Mouse (Mus musculus) CD8-positive naive resting alpha-beta T cell, adult 2 months (primary cell): ENCODE measurements around the gene Plxna4.
"Not testable (repeated sequence)": the region's sequence is repeated elsewhere in the genome, so short reads cannot be mapped to it uniquely, and the experiment has no call there.

ENCODE experiments used
- DNase-seq, 2 experiments: peaks; one replicate each; pipeline ENCODE4 v3.0.0; 2022; ENCODE audit warnings: low read depth in 2 of 2, low spot score in 2 of 2

Gene Plxna4

DNA sequence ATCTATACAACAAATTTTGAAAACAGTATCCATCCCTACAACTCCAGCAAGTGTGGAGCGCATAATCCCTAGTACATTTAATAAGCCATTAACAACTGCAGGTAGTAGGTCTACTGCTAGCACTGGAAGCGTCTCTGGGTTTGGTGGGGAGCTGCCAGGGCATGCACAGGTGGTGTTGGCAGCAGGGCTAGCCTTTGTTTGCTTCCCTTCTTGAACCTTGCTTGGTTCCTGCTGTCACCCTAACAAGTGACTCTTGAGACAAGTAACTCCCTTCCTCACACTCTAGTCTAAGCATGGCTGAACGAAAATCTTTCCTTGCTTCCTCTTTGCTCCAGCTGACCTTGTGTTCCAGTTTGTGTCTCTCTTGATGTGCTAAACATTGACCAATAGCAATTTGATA lies 44.0 kb downstream of the Plxna4 start:
- no peak for DNase-seq

GRCm38 (mm10) chr6:32540155-32540554 lies 47.8 kb downstream of the Plxna4 start:
- DNase-seq: no peak

- DNase-seq: no peak
These were observed 53.8 kb downstream of the Plxna4 start for GRCm38 (mm10) chr6:32533962-32534740.

DNA sequence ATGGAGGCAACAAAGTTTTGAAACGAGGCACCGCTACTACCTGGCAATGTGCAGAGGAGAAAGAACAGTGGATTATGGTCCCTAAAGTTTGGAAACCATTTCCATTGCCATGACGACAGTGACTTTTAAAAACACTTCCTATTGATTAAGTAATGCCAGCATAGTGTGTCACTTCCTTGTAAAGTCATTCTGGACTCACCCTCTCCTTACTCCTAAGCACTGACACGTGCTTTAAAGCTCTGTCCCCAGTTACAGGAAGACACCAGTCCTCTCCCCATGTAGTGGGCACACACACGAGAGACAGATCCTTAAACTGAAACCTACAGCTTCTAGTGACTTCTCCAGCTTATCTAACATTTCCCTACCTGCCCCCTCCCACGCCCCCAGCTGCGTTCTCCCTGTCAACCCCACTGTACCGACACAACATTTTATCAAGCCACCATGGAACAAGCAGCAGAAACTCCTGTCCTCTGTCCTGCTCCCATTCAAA lies 59.9 kb downstream of the Plxna4 start:
- DNase-seq: no peak

GRCm38 (mm10) chr6:32527518-32527917 lies 60.5 kb downstream of the Plxna4 start:
- DNase-seq: no peak

DNA sequence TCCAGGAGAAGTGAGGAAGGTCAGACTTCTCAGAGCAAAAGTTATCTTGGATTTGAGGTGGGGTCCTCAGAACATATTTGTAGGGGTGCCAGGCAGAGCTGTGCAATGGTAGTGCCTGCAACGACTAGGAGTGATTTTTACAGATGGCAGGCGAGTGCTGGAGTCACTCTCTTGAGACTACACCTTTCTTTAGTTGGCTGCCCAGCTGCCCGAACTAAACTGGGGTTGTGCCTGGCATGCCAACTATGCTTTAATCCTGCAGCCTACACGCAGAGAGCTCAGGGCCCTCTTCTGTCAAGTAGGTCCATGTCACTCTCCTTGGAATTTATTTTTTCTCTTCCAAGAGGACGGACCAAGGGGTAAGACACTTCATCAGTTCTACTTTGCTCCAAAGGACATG lies 61.2 kb downstream of the Plxna4 start:
- no peak for DNase-seq

GRCm38 (mm10) chr6:32520097-32520496 lies 67.9 kb downstream of the Plxna4 start:
- DNase-seq: no peak

DNA sequence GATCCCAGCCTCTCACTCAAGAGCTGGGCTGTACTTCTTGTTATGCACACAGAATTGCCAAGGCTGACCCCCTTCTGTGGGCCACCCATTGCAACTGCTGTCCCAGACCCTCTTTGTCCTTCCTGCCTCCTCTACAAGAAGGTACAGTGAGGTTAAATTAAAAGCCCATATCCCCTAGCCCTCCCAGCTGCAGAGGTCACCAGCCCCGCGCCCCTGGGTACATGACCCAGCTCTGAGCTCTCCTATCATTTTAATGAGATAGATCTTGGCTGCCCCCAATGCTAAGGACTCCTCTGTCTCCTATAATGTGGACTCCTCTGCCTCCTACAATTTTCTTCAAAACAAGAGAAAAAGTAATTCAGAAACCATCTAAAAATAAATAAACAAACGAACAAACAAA lies 69.4 kb downstream of the Plxna4 start:
- no peak for DNase-seq

- DNase-seq: no peak
These were observed 73.9 kb downstream of the Plxna4 start for GRCm38 (mm10) chr6:32514096-32514495.

GRCm38 (mm10) chr6:32512010-32512409 lies 76.0 kb downstream of the Plxna4 start:
- no peak for DNase-seq

DNA sequence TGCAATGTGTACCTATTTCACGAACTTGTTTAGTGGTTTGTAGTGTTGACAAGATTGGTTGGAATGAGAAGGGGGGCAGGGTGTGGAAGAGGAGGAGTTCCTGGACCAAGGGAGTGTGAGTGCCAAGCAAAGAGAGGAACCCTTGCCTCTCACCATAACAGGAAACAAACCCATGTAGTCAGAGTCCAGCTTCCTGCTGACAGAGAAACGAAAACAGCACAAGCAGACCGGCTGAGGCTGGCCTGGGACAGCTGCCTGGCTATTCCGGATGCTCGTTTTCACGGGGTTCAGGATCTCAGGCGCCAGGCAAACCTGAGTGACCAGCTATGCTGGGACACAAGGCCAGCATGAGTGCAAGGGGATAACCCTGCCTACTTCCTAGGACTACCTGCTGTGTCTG lies 77.1 kb downstream of the Plxna4 start:
- no peak for DNase-seq

- no peak for DNase-seq
These were observed 77.5 kb downstream of the Plxna4 start for GRCm38 (mm10) chr6:32510491-32510890.

DNA sequence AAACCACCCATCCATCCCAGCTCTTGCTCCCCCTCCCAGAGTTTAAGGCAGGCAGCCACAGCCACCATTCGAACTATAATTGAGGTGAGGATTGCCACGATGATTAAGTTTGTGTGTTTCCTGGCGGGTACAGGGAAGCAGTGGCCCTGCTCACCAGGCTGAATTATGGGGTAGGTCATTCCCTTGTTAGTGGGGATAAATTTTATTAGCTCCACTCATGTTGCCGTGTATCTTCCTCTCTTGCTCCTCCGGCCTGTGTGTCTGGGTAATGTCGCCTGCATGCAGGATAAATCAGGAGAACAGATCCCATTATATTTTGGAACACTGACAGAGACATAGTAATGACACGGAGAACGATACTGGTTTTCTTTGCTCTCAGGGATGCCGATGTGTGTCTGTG lies 78.9 kb downstream of the Plxna4 start:
- DNase-seq: no peak

GRCm38 (mm10) chr6:32504963-32505362 lies 83.0 kb downstream of the Plxna4 start:
- no peak for DNase-seq

GRCm38 (mm10) chr6:32501186-32501585 lies 86.8 kb downstream of the Plxna4 start:
- DNase-seq: not testable (repeated sequence)

- no peak for DNase-seq
These were observed 89.9 kb downstream of the Plxna4 start for GRCm38 (mm10) chr6:32498106-32498505.

DNA sequence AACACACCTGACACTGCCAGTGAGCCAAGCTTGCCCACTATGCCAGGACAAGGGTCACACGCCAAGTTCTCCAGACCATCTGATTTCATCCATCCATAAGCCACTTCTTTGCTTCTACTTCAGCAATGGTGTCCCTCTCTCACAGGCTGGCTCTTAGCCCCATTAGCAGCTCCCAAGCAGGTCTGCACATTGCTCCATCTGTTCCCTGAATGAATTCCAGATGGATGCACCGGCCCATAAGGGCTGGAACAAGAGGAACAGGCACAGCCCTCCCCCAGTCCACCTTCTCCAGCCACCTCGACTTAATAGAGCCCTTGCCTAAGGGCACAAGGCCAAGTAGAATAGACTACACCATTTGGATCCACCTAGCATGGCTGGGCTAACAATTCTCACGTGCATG lies 91.9 kb downstream of the Plxna4 start:
- no peak for DNase-seq

- no peak for DNase-seq
These were observed 92.5 kb downstream of the Plxna4 start for GRCm38 (mm10) chr6:32495532-32495931.

DNA sequence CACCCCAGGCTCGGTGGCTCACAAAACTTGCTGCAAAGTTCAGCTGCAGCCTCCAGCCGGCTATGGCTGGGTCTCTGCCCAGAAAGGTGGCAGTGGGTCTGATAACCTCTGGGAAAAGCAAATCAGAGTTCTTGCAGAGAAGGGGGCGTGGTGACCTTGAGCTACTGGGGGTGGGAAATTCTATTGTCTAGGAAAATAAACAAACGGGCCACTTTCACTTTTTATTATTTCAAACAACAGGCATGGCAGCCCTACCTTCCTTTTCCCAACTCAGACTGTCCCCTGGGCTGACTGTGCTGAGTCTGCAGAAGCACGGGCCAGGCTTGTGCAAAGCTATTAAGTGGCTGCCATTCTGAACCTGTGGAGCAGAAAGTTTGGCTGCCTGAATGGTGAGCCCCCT lies 94.4 kb downstream of the Plxna4 start:
- no peak for DNase-seq

DNA sequence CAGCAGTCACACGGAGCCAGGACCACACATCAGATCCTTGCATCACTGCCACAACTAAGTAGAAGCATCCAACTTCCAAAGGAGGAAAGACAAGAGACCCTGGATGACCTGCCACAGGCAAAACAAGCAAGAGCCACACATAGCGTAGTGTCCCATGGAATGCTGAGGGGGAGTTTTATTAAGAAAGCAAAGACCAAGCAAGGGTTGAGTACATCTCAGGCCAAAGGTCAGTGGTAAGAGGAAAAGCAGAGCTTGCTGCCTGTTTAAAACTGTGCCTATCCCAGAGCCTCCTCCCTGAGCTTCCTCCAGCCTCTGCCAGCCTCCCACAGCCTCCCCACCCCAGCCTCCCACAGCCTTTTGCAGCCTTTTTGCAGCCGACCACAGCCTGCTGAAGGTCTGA lies 100.9 kb downstream of the Plxna4 start:
- DNase-seq: no peak

DNA sequence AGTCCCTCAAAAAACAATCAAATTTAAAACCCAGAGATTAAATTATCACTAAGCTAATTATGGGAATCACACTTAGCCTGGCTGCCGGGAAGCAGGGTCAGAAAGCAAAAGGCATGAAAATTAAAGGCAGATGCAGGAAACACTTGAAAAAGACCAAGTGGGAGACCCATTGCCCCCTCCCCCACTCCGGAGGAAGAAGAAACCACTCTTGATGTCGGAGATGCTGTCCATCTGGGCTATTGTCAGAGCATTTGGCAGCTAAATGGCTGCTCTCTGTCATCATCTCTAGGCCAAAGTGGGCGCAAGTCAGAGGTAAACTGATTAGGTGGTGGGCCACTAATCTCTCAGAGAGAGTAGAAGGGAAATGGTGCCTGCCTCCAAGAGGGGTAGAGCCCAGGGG lies 105.5 kb downstream of the Plxna4 start:
- no peak for DNase-seq

DNA sequence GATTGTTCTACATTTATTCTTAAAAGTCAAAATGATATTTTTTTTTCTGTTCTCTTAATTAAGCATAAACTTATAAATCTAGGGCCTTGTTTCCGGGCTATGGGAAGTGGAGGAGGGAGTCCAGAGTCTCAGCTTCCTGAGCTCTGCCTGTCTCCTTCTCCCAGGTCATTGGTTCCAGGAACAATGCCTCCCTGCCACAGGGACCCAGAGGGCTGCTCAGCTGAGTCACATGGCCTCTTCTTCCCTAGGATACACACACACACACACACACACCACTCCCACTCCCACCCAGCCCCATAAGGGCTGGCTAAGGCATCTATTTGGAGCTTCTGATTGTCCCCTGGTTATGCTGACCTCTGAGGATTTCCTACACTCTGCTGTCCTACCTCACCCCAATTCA lies 107.3 kb downstream of the Plxna4 start:
- DNase-seq: no peak

DNA sequence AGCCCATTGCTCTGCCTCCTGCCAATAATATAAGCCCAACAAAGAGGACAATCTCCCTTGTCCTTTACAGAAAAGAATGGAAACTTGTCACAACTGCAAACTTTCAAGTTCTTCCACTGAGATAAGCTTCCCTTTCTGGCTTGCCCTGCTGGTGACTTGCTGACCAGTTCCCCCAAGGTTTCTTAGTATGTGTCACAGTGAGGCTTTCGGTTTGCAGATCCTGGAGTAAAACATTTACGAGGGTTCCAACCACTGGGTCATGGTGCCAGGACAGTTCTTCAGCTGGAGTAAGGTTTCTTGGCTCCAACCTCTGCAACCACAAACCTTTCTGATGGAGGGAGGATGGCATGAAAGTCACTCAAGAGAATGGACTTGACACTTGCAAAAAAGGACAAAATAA lies 108.2 kb downstream of the Plxna4 start:
- no peak for DNase-seq
